Comparison of ENCODE assay signal across 11 mouse cellular contexts in the genomic region with DNA sequence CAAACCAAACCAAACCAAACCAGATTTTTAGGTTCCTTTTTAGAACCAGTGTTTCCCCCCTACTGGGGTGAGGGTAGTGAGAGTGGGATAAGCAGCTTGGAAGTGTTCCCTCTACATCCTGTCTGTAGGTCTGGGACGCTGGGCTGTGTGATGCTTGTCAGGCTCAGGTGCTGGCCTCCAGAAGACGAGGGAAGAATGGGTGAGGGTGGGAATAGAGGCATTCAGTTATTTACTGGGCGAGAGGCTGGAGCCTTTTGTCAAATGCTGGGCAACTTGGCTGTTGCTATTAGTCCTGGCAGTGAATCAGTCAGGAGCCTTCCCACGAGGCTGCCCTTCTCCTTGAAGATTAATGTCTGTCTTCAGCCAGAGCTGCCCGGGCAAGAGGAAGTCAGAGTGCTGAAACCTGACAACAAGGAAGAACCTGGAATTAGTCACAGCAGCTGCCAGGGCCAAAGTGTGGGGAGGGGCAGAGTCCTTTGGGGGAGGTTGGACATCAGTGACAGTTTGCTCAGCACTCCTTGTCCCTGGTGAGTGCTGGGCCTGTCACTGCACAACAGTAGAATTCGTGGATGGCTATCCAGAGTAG.
DNase-seq lines count a peak whose midpoint lies in the region; ATAC-seq lines count a peak whose summit lies in the region.
"Had no signal": no experiment of that assay in that cellular context is flagged by ENCODE, and none has a peak within 500 bp of the region (broad histone marks: within the 10 kb centered on the region; RNA-seq: fewer than 3 reads in every experiment).

No protein-coding gene starts in this region.

- no peaks in the 10 kb centered on the region for H3K27me3 ChIP-seq in hindbrain, embryonic 15.5 days
- no peaks in the 10 kb centered on the region for H3K27me3 ChIP-seq in hindbrain, embryonic 13.5 days

- H3K36me3 ChIP-seq in hindbrain, embryonic 15.5 days, result no peaks in the 10 kb centered on the region
- no peaks in the 10 kb centered on the region for H3K36me3 ChIP-seq in hindbrain, embryonic 13.5 days

- no peak overlapping the region for H3K27ac ChIP-seq in hindbrain, embryonic 15.5 days (replicated peaks)
- H3K27ac ChIP-seq in hindbrain, embryonic 13.5 days, result no peak overlapping the region

- no peak overlapping the region for H3K4me2 ChIP-seq in hindbrain, embryonic 15.5 days
- H3K4me2 ChIP-seq in hindbrain, embryonic 13.5 days, result no peak overlapping the region

- ATAC-seq in hindbrain, embryonic 15.5 days (ENCODE audit: low FRiP score, low read depth), result peak; percentile 61; the same call in 1 of the 2 replicates
- ATAC-seq in hindbrain, embryonic 13.5 days (ENCODE audit: low FRiP score), result no peak; the same call in 1 of the 2 replicates

- no peak overlapping the region for H3K4me3 ChIP-seq in hindbrain, embryonic 15.5 days
- no peak overlapping the region for H3K4me3 ChIP-seq in hindbrain, embryonic 13.5 days
- H3K4me3 ChIP-seq: megakaryocyte, embryonic 14.5 days had no signal

- H3K4me1 ChIP-seq in hindbrain, embryonic 15.5 days (replicated peaks), result no peaks in the 10 kb centered on the region
- peaks cover 6% of the 10 kb centered on the region; the same call in 1 of the 2 replicates for H3K4me1 ChIP-seq in hindbrain, embryonic 13.5 days (replicated peaks)

- intact Hi-C loops in heart, postnatal 36 days (cut with DNase I), result no loop called here

- no peak overlapping the region for H3K9ac ChIP-seq in hindbrain, embryonic 15.5 days
- no peak overlapping the region for H3K9ac ChIP-seq in hindbrain, embryonic 13.5 days

- whole genome bisulfite sequencing in hindbrain, embryonic 15.5 days, result 29% methylated on average over 6 of the region's 6 CpGs
- 36% methylated on average over 6 of the region's 6 CpGs for WGBS in hindbrain, embryonic 13.5 days

- DNase-seq in Muller cell, postnatal 12 days (ENCODE audit: inconsistent ontology term), result peak; percentile 4
- peak; percentile 29 for DNase-seq in embryo, embryonic 10.5 days (ENCODE audit: low spot score)
- DNase-seq in kidney, postnatal 36 days, result peak; percentile 52 to 54
- no peak for DNase-seq in retina, postnatal 1 day
- no peak for DNase-seq in heart, postnatal 36 days
- no peak for DNase-seq in cerebellum, postnatal 25 days
- DNase-seq: cerebellum, adult 2 months; heart, postnatal 10 days had no signal

- H3K9me3 ChIP-seq in hindbrain, embryonic 15.5 days, result no peaks in the 10 kb centered on the region
- no peaks in the 10 kb centered on the region for H3K9me3 ChIP-seq in hindbrain, embryonic 13.5 days

Comparison
In these comparisons a context has a peak if more than half of its experiments do, and no peak if none do; other contexts are left out.
1. DNase-seq: peak in Muller cell, postnatal 12 days (single experiment), embryo, embryonic 10.5 days (single experiment) and kidney, postnatal 36 days (2 of 2); none in retina, postnatal 1 day (single experiment), heart, postnatal 36 days (0 of 2) and cerebellum, postnatal 25 days (0 of 2).